Mouse (Mus musculus): ENCODE data around the gene Vps18. TPM values are rescaled to one million over a fixed set of nuclear protein-coding genes. Genes with fewer than 3 reads are reported as not detected.

Gene Vps18
- polyA plus RNA-seq, 2 experiments, result 3.2 to 3.4 TPM

DNA sequence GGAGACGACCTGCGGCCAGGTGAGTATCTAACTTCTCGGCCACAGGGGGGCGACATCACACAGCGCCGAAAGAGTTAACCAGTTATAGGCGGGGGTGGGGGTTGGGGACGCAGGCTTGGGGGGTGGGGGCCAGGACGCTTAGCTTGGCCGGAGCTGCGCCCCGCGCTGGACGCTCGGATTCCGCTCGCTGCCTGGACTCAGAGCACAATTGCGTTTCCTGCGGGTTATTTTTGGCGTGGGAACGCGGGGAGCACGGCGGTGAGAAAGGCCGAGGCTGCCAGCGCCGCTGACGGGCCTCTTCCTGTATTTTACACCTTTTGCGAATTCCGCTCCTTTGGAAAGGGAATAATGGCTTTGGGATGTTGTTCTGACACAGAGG is 38.6 kb downstream of the Vps18 start:
- H3K27ac ChIP-seq, result no peak overlapping the region
- TF ChIP-seq EP300 (IDR thresholded peaks at IDR 0.05; ENCODE audit: low read depth) (no peak), CTCF (IDR thresholded peaks at IDR 0.05; ENCODE audit: low read depth) (peak; percentile 58)
- peak overlapping the region; percentile 23 to 47; a peak in 3 of 4 replicates for H3K4me3 ChIP-seq (ENCODE audit: insufficient read depth in 1 of 2, low read depth in 2 of 2, low read length in 2 of 2)
- peak overlapping the region; percentile 58 for H3K4me2 ChIP-seq (ENCODE audit: low read depth)
- no peak for ATAC-seq (ENCODE audit: insufficient read depth)
- peaks cover 3 to 11% of the 10 kb centered on the region in 2 experiments for H3K4me1 ChIP-seq (replicated peaks; ENCODE audit: control insufficient read depth in 2 of 2, insufficient read depth in 2 of 2, low read length in 1 of 2)
- DNase-seq (ENCODE audit: low read depth in 3 of 3, low spot score in 3 of 3), result no peak
- WGBS (ENCODE audit: insufficient replicate concordance), result under 1% methylated on average over 30 of the region's 30 CpGs
- H3K9me3 ChIP-seq (ENCODE audit: control insufficient read depth, low read length), result no peaks in the 10 kb centered on the region
- no peak overlapping the region for H3K9ac ChIP-seq (replicated peaks)
- H3K36me3 ChIP-seq (replicated peaks; ENCODE audit: control insufficient read depth, insufficient read depth, low read depth), result no peaks in the 10 kb centered on the region
- peaks cover 82% of the 10 kb centered on the region for H3K27me3 ChIP-seq (ENCODE audit: control insufficient read depth, insufficient read depth, low read length)

DNA sequence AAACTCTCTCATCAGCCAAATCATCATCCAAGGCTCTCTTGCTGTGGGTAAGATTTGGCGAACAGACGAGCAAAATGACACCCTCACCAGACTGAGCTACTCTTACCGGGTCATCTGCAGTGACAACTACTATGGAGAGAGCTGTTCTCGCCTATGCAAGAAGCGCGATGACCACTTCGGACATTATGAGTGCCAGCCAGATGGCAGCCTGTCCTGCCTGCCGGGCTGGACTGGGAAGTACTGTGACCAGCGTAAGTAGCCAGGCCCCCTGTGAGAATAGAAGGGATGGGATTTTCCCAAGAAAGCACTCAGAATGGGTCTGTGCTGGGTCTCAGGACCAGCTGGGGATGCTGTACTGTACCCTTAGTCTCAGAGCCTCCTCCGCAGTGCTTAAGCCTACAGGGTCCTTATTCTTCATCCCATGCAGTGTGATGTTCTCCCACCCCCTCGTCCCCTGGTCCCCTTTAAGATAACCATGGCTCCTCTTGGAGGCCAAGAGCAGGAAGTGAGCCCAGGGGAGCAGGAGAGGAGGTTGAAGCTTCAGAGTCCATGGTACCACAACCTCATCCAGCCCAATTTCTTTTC is 39.5 kb downstream of the Vps18 start:
- H3K9ac ChIP-seq (replicated peaks), result no peak overlapping the region

DNA sequence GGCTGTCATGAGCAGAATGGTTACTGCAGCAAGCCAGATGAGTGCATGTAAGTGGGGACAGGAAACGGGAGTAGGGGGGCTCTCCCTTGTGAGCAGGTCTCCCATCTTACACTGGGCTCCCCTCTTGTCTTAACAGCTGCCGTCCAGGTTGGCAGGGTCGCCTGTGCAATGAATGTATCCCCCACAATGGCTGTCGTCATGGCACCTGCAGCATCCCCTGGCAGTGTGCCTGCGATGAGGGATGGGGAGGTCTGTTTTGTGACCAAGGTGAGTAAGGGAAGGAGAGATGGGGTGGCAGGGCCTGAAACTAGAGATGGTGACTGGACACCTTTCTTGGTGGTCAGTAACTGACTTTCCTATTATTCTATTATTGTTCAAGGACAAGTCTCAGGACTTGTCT is 40.0 kb downstream of the Vps18 start:
- DNase-seq (ENCODE audit: low read depth in 3 of 3, low spot score in 3 of 3) (no peak), ATAC-seq (ENCODE audit: insufficient read depth) (no peak)
- TF ChIP-seq EP300 (IDR thresholded peaks at IDR 0.05; ENCODE audit: low read depth), result no peak
- TF ChIP-seq CTCF (IDR thresholded peaks at IDR 0.05; ENCODE audit: low read depth), result no peak
- no peak overlapping the region for H3K27ac ChIP-seq
- H3K27me3 ChIP-seq (ENCODE audit: control insufficient read depth, insufficient read depth, low read length), result peaks cover 72% of the 10 kb centered on the region
- WGBS (ENCODE audit: insufficient replicate concordance), result 45% methylated on average over 5 of the region's 5 CpGs
- no peak overlapping the region for H3K9ac ChIP-seq (replicated peaks)
- H3K9me3 ChIP-seq (ENCODE audit: control insufficient read depth, low read length), result no peaks in the 10 kb centered on the region
- H3K4me3 ChIP-seq (ENCODE audit: insufficient read depth in 1 of 2, low read depth in 2 of 2, low read length in 2 of 2), result no peak overlapping the region
- H3K36me3 ChIP-seq (replicated peaks; ENCODE audit: control insufficient read depth, insufficient read depth, low read depth), result no peaks in the 10 kb centered on the region
- peaks cover 0 to 4% of the 10 kb centered on the region in 2 experiments; a peak in 2 of 4 replicates for H3K4me1 ChIP-seq (replicated peaks; ENCODE audit: control insufficient read depth in 2 of 2, insufficient read depth in 2 of 2, low read length in 1 of 2)
- no peak overlapping the region for H3K4me2 ChIP-seq (ENCODE audit: low read depth)

More for the DNA sequence above, 39.5 kb downstream of the Vps18 start:
- H3K27me3 ChIP-seq (ENCODE audit: control insufficient read depth, insufficient read depth, low read length), result peaks cover 77% of the 10 kb centered on the region
- WGBS (ENCODE audit: insufficient replicate concordance), result 31% methylated on average over 11 of the region's 11 CpGs
- H3K4me2 ChIP-seq (ENCODE audit: low read depth), result no peak overlapping the region
- H3K9me3 ChIP-seq (ENCODE audit: control insufficient read depth, low read length), result no peaks in the 10 kb centered on the region
- H3K4me3 ChIP-seq (ENCODE audit: insufficient read depth in 1 of 2, low read depth in 2 of 2, low read length in 2 of 2), result no peak overlapping the region
- TF ChIP-seq CTCF (IDR thresholded peaks at IDR 0.05; ENCODE audit: low read depth) (no peak), EP300 (IDR thresholded peaks at IDR 0.05; ENCODE audit: low read depth) (no peak)
- no peaks in the 10 kb centered on the region for H3K36me3 ChIP-seq (replicated peaks; ENCODE audit: control insufficient read depth, insufficient read depth, low read depth)
- ATAC-seq (ENCODE audit: insufficient read depth), result no peak
- H3K4me1 ChIP-seq (replicated peaks; ENCODE audit: control insufficient read depth in 2 of 2, insufficient read depth in 2 of 2, low read length in 1 of 2), result peaks cover 0 to 6% of the 10 kb centered on the region in 2 experiments; a peak in 2 of 4 replicates
- no peak for DNase-seq (ENCODE audit: low read depth in 3 of 3, low spot score in 3 of 3)
- H3K27ac ChIP-seq, result no peak overlapping the region

- no peak overlapping the region for H3K4me2 ChIP-seq (ENCODE audit: low read depth)
Observed at GRCm38 (mm10) chr2:119329123-119329817, 40.7 kb downstream of the Vps18 start.

DNA sequence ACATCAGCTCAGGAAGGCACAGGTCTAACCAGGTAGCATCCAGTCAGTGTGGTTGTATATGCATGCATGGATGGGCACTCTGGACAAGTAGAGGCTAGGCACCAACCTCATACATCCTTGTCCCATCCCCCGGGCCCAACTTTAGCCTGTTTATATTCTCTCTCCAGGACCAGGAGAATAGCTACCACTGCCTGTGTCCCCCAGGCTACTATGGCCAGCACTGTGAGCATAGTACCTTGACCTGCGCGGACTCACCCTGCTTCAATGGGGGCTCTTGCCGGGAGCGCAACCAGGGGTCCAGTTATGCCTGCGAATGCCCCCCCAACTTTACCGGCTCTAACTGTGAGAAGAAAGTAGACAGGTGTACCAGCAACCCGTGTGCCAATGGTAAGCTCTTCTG is 42.3 kb downstream of the Vps18 start:
- Histone ChIP-seq H3K4me3 (ENCODE audit: insufficient read depth in 1 of 2, low read depth in 2 of 2, low read length in 2 of 2) (no peak overlapping the region), H3K27ac (no peak overlapping the region), H3K27me3 (ENCODE audit: control insufficient read depth, insufficient read depth, low read length) (peaks cover 51% of the 10 kb centered on the region), H3K4me2 (ENCODE audit: low read depth) (no peak overlapping the region), H3K4me1 (replicated peaks; ENCODE audit: control insufficient read depth in 2 of 2, insufficient read depth in 2 of 2, low read length in 1 of 2) (peaks cover 0 to 4% of the 10 kb centered on the region in 2 experiments; a peak in 2 of 4 replicates), H3K9me3 (ENCODE audit: control insufficient read depth, low read length) (no peaks in the 10 kb centered on the region), H3K9ac (replicated peaks) (no peak overlapping the region), H3K36me3 (replicated peaks; ENCODE audit: control insufficient read depth, insufficient read depth, low read depth) (no peaks in the 10 kb centered on the region)
- 79% methylated on average over 8 of the region's 8 CpGs for WGBS (ENCODE audit: insufficient replicate concordance)
- no peak for DNase-seq (ENCODE audit: low read depth in 3 of 3, low spot score in 3 of 3)
- TF ChIP-seq EP300 (IDR thresholded peaks at IDR 0.05; ENCODE audit: low read depth) (no peak), CTCF (IDR thresholded peaks at IDR 0.05; ENCODE audit: low read depth) (no peak)
- no peak for ATAC-seq (ENCODE audit: insufficient read depth)

More at GRCm38 (mm10) chr2:119329123-119329817, 40.7 kb downstream of the Vps18 start:
- TF ChIP-seq CTCF (IDR thresholded peaks at IDR 0.05; ENCODE audit: low read depth) (no peak), EP300 (IDR thresholded peaks at IDR 0.05; ENCODE audit: low read depth) (no peak)
- no peak overlapping the region for H3K27ac ChIP-seq
- H3K36me3 ChIP-seq (replicated peaks; ENCODE audit: control insufficient read depth, insufficient read depth, low read depth), result no peaks in the 10 kb centered on the region
- H3K9ac ChIP-seq (replicated peaks), result no peak overlapping the region
- ATAC-seq (ENCODE audit: insufficient read depth) (no peak), DNase-seq (ENCODE audit: low read depth in 3 of 3, low spot score in 3 of 3) (no peak)
- H3K9me3 ChIP-seq (ENCODE audit: control insufficient read depth, low read length), result no peaks in the 10 kb centered on the region
- 53% methylated on average over 3 of the region's 3 CpGs for WGBS (ENCODE audit: insufficient replicate concordance)
- H3K4me3 ChIP-seq (ENCODE audit: insufficient read depth in 1 of 2, low read depth in 2 of 2, low read length in 2 of 2), result no peak overlapping the region
- H3K4me1 ChIP-seq (replicated peaks; ENCODE audit: control insufficient read depth in 2 of 2, insufficient read depth in 2 of 2, low read length in 1 of 2), result peaks cover 0 to 4% of the 10 kb centered on the region in 2 experiments; a peak in 2 of 4 replicates
- peaks cover 65% of the 10 kb centered on the region for H3K27me3 ChIP-seq (ENCODE audit: control insufficient read depth, insufficient read depth, low read length)

All from liver, embryonic 14.5 days (tissue).